Mouse (Mus musculus): ENCODE results near the gene Wee1. TPM values are rescaled to one million over a fixed set of nuclear protein-coding genes. Genes with fewer than 3 reads are reported as not detected.

The Wee1 gene
- polyA plus RNA-seq, 1 experiment, result 37.8 TPM

DNA sequence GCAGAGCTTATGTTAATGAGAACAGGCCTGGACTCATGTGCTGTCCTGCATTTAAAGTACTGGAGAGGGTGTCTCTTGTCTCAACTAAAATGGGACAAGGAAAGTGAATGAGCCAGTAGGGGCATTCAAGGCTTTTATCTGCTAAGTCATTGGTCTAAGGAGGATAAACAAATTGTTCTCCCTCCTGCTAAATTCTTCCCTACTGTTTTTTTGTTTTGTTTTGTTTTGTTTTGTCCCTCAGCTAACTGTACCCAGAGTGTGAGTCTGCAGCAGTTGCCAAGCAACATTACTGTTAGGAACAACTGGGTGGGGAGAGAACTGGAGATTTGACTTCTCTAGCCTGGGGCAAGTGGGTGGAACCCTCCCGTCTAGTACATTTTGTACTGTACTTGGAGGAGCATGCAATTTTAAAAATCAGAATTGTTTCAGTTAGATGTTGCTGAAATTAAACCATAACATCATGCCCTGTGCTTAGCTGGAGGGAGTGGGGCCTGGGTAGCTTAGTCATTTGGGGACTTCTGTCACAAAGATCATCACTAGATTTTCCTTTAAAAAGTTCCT lies 5.0 kb upstream of the Wee1 start:
- no peak for TF ChIP-seq GATA1 (IDR thresholded peaks at IDR 0.05; ENCODE audit: low read length)

DNA sequence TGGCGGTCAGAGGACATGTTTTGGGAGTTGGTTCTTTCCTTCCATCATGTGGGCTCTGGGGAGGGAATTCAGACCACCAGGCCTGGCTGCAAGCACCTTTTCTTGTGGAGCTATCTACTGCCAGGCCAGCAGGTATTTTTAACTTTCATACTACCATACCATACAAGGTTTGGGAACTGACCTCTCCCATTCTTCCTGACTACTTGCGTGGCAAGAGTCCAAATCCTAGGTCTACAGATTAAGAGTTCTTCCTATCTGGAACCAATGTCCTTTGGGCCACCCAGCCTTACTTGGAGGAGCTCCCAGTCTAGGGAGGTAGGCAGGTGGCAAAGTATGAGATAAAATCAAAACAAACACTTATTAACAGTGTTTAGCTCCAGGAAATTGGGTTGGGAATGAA lies 3.4 kb upstream of the Wee1 start:
- TF ChIP-seq GATA1 (IDR thresholded peaks at IDR 0.05; ENCODE audit: low read length), result no peak

DNA sequence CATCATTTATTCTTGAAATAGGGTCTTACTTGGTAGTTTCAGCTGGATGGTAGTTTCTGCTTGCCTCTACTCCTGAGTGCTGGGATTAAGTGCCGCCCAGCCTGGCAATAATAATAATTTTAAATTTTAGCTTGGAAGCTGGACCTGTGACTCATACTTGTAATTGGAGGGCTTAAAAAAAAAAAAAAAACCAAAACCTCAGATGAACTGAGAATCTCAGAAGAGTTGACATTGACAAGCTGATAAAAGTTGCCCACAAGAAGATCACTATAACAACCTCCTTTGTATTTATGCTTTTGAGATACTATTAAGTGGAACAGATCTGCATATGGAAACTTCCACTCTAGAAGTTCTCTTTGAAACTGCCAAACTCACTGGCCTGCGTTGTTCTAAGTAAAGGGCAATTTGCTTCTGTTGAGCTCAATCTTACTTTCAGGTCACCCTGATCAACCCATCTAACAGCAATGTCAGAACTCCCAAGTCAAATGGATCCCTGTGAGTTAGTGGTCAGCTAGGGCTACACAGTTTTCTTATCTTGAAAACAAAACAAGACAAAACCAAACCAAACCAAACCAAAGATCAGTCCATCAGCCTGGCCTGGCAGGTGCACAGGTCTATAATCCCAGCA lies 1.6 kb upstream of the Wee1 start:
- no peak for TF ChIP-seq GATA1 (IDR thresholded peaks at IDR 0.05; ENCODE audit: low read length)

DNA sequence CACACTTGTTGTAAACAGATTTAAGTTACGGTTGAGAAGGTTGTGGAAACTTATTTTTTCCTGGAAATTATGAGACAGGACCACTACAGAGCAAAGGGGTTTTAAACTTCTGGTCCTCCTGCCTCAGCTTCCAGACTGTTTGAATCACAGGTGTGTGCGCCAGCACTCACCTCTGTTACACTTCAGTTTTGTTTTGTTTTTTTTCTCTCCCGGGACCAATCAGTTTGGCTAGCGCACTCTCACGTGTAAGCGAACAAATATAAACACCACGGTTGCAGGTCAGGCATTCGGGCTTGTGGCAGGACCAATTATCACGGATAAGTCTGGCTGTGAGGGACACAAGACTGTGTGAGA lies 707 bp upstream of the Wee1 start:
- no peak for TF ChIP-seq GATA1 (IDR thresholded peaks at IDR 0.05; ENCODE audit: low read length)

DNA sequence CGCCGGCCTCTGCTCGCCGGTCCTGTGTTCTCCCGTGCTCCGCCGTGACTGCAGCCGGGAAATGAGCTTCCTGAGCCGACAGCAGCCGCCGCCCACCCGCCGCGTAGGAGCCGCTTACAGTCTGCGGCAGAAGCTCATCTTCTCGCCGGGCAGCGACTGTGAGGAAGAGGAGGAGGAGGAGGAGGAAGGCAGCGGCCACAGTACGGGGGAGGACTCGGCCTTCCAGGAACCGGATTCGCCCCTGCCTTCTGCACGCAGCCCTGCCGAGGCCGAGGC lies 381 bp downstream of the Wee1 start:
- TF ChIP-seq GATA1 (IDR thresholded peaks at IDR 0.05; ENCODE audit: low read length), result no peak

DNA sequence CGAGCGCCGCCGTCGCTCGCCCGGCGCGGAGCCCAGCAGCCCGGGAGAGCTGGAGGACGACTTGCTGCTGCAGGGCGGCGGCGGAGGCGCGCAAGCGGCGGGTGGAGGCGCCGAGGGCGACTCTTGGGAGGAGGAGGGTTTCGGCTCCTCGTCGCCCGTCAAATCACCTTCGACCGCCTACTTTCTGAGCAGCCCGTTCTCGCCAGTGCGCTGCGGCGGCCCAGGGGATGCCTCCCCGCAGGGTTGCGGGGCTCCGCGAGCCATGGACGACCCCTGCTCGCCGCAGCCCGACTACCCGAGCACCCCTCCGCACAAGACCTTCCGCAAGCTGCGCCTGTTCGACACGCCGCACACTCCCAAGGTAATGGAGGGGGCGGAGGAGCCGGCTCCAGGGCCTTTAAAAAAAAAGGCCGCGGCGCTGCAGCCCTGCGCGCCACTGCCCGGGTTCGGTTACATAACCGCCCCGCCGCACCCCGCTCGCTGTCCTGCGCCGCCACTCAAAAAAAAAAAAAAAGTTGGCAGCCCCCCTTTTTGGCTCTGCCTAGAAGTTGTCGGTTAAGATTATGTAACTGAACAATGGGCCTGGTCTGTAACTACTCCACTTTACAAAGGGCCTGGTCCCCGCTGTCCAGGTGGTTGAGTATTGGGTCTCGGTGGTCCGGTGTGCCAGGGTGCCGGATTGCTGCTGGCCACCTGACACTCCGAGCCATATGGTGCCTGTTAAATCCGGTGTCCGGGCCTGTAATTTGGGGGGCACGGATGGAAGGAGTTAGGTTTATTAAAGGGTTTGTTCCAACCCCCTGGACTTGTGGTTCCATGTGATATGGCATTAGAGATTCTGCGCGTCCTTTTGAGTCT lies 948 bp downstream of the Wee1 start:
- no peak for TF ChIP-seq GATA1 (IDR thresholded peaks at IDR 0.05; ENCODE audit: low read length)

DNA sequence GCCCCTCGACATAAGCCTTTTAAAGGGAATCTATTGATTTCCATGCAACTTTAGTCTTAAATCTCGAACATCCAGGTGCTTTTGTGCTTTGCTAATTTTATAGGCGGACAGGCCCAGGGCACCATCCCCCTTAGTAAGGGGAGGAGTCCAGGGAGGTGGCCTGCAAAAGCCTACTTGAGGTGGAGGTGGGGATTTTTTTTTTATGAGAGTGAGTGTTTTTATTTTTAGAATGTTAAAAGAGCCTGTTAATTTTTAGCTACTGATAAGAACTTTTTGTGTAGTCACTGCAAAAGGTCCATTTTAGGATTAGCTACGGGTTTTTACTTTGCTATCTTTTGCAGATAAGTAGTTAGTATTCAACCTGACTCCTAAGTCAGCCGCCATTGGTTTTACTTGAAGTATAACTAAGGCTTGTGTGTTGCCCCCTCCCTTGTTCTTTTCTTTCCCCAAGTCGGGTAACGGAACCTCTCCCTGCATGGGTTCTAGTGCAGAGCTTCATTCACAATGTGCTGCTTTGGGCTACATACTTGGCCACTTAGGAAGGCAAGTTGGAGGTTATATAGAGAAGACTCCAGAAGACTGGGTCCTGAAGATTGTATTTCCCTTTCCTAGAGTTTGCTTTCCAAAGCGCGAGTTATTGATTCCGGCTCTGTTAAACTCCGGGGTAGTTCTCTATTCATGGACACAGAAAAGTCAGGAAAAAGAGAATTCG lies 2.2 kb downstream of the Wee1 start:
- peak; percentile 15 for TF ChIP-seq GATA1 (IDR thresholded peaks at IDR 0.05; ENCODE audit: low read length)

DNA sequence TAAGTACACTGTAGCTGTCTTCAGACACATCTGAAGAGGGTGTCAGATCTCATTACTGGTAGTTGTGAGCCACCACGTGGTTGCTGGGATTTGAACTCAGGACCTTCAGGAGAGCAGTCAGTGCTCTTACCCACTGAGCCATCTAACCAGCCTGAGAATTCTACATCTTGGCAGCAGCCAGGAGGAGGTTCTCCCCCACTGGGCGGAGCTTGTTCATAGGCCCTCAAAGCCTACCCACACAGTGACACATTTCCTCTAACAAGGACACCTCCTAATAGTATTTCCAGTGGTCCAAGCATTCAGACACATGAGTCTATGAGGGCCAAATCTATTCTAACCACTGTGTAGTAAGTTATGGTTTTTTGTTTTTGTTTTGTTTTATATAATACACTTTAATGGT lies 6.7 kb downstream of the Wee1 start:
- no peak for TF ChIP-seq GATA1 (IDR thresholded peaks at IDR 0.05; ENCODE audit: low read length)

DNA sequence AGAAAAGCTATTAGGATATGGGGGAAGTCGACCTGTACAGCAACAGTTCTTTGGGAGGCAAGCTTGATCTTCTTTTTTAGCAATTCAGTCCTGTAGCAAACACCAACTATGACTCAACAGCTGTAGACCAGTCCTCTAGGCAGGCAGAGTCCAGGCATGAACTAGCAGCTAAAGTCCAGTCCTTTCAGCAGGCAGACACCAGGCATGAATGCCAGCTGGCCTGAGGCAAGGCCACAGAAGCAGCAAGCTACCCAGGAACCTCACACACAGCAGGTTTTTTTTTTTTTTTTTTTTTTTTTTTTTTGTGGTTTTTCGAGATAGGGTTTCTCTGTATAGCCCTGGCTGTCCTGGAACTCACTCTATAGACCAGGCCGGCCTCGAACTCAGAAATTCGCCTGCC lies 12.1 kb downstream of the Wee1 start:
- no peak for TF ChIP-seq GATA1 (IDR thresholded peaks at IDR 0.05; ENCODE audit: low read length)

DNA sequence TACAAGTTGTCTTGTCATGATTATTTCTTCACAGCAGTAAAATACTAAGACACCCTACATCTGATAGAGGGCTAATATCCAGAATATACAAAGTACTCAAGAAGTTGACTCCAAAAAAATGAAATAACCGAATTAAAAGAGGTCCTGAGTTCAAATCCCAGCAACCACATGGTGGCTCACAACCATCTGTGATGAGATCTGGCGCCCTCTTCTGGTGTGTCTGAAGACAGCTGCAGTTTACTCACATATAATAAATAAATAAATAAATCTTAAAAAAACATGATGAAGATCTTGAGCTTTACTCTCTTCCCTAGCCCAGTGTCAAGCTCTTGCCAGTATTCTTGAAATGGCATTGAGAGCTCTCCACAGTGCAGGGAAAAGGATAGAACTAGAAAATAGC lies 16.7 kb downstream of the Wee1 start:
- no peak for TF ChIP-seq GATA1 (IDR thresholded peaks at IDR 0.05; ENCODE audit: low read length)

DNA sequence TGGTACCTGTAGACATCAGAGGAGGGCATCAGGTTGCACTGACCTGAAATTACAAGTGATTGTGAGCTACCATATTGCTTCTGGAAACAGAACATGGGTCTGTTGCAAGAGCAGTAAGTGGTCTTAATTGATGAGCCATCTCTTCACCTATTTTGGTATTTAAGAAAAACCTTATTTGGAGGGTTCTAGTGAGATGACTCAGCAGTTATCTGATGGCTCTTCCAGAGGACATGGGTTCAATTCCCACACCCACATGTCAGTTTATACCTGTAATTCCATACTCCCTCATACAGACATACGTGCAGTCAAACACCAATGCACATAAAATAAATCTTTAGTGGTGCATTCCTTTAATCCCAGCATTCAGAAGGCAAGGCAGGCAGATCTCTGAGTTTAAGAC lies 22.0 kb downstream of the Wee1 start:
- TF ChIP-seq GATA1 (IDR thresholded peaks at IDR 0.05; ENCODE audit: low read length), result no peak

DNA sequence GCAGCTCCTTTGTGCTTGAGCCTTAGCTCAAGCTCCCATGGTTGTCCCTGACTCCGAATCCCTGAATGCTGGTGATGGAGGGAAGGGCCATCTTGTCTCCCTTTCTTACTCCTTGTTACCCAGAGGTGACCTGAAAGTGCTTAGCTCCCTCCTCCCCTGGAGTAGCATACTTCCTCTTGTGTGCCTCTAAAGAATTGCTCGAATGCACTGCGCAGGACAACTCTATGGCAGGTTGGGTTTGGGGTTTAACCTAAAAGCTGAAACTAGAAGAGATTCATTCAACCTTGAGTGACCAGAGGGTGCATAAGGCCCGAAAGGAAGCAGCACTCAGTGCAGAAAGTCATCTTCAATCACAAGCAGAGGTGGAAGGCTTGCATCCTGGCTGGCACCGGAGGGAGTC lies 31.0 kb downstream of the Wee1 start:
- TF ChIP-seq GATA1 (IDR thresholded peaks at IDR 0.05; ENCODE audit: low read length), result no peak

DNA sequence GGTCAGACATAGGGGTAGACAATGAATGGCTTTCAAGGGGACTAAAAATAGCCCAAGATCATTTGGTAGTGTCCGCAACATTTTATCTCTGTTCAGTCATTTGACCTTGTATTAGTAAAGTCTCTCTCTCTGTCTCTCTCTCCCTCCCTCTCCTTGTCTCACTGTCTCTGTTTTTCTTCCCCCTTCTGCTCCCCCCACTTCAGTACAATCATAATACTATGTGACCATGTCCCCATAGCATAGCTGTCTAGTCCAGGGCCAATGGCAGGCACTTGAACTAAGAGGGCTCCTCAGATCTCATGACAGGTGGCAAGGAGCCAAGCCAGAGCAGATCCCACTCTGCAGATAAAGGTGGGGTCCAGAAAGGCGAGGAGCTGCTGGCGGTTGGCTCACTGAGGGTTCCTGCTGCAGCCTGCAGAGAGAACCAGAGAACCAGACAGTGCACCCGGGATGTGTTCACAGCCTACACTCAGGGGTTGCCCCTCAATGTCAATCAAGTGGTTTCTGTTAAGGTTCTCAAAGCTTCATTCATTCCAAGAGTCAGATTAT lies 34.9 kb downstream of the Wee1 start:
- TF ChIP-seq GATA1 (IDR thresholded peaks at IDR 0.05; ENCODE audit: low read length), result no peak

DNA sequence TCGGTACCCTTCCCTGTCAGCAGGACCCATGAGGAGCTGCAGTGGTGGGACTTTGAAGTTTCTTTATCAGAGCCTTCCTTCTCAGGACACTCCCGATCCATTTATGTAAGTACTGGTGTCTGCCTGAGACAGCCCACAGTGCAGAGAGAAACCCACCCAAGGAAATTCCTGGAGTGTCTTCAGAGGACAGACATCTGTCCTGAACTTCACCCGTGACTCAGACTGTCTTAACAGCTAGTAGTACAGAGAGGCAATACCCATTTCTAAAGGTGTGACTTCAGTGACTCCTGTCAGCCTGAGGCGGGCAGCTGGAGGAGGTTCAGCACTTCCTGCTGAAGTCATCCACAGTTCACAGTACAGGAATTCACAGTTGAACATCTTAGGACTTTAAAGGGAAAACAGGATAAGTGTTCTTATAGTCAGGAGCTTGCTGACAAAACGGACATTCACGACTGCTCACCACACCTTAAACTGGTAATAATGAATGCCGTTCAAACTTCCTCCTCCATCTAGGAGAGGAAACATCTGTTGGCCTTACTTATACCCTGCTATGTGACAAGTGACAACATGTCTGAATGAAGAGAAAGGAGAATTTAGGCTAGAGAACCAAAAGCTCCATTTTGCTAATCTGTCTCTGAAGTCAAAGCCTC lies 35.5 kb downstream of the Wee1 start:
- no peak for TF ChIP-seq GATA1 (IDR thresholded peaks at IDR 0.05; ENCODE audit: low read length)

DNA sequence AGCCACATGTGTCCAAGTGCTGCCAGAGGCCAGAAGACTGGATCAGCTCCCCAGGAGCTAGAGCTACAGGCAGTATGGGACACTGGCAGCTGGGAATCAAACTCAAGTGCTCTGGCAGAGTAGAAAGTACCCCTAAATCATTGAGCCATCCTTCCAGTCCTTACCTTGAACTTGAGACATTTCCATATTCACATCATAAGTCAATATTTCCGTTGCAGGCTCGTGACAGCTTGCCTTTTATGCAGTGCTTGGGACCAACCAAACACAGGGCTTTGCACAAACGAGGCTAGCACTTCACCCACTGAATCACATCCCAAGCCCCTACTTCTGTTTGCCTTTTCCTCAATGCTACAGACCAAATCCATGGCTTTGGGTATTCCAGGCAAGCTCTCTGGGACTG lies 36.2 kb downstream of the Wee1 start:
- TF ChIP-seq GATA1 (IDR thresholded peaks at IDR 0.05; ENCODE audit: low read length), result no peak

DNA sequence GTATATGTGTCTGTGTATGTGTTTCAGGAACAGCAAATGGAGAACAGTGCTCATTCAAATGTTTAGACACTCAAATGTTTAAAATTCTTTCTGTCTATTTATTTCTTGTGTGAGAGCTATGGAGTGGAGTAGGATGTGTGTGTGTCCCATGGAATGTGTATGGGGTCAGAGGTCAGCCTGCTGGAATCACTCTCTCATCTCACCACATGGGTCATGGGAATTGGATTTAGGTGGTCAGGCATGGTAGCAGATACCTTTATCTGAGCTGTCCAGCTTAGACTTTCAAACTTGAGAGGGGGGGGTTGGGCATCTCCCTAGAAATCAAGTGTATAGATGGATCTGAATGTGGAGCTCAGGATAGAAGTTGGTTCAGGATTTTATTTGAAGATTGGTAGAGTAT lies 38.8 kb downstream of the Wee1 start:
- TF ChIP-seq GATA1 (IDR thresholded peaks at IDR 0.05; ENCODE audit: low read length), result no peak

Measured in G1E-ER4 (cell line).